Mouse (Mus musculus): ENCODE measurements around the gene Cdk12.
"Not testable (repeated sequence)": the region's sequence is repeated elsewhere in the genome, so short reads cannot be mapped to it uniquely, and the experiment has no call there.

Cdk12 gene

GRCm38 (mm10) chr11:98202641-98203350, at the start of gene Cdk12:
TSS of gene Cdk12 (plus strand) at chr11:98203059.
- peak; percentile 99 for DNase-seq (ENCODE audit: low read depth, low spot score)

- DNase-seq (ENCODE audit: low read depth, low spot score): no peak
Observed at GRCm38 (mm10) chr11:98155094-98155493, 47.8 kb upstream of the Cdk12 start.

GRCm38 (mm10) chr11:98168400-98168799, 34.5 kb upstream of the Cdk12 start:
- DNase-seq (ENCODE audit: low read depth, low spot score): no peak

GRCm38 (mm10) chr11:98182149-98182548, 20.7 kb upstream of the Cdk12 start:
- not testable (repeated sequence) for DNase-seq (ENCODE audit: low read depth, low spot score)

GRCm38 (mm10) chr11:98187640-98188395, 15.0 kb upstream of the Cdk12 start:
- no peak for DNase-seq (ENCODE audit: low read depth, low spot score)

- DNase-seq (ENCODE audit: low read depth, low spot score): no peak
Observed at GRCm38 (mm10) chr11:98190820-98191219, 12.0 kb upstream of the Cdk12 start.

- peak; percentile 99 for DNase-seq (ENCODE audit: low read depth, low spot score)
Observed at GRCm38 (mm10) chr11:98192901-98193805, 9.7 kb upstream of the Cdk12 start, which contains the start of gene Med1. TSS of gene Med1 (minus strand) at chr11:98193293.

GRCm38 (mm10) chr11:98201791-98202640, 843 bp upstream of the Cdk12 start:
- DNase-seq (ENCODE audit: low read depth, low spot score): no peak

- DNase-seq (ENCODE audit: low read depth, low spot score): no peak
Observed at GRCm38 (mm10) chr11:98203351-98203911, 572 bp downstream of the Cdk12 start.

- DNase-seq (ENCODE audit: low read depth, low spot score): no peak
Observed at GRCm38 (mm10) chr11:98203931-98204421, 1.1 kb downstream of the Cdk12 start.

- no peak for DNase-seq (ENCODE audit: low read depth, low spot score)
Observed at GRCm38 (mm10) chr11:98205463-98205862, 2.6 kb downstream of the Cdk12 start.

GRCm38 (mm10) chr11:98206281-98206680, 3.4 kb downstream of the Cdk12 start:
- DNase-seq (ENCODE audit: low read depth, low spot score): not testable (repeated sequence)

GRCm38 (mm10) chr11:98209661-98210060, 6.8 kb downstream of the Cdk12 start:
- DNase-seq (ENCODE audit: low read depth, low spot score): not testable (repeated sequence)

- no peak for DNase-seq (ENCODE audit: low read depth, low spot score)
Observed at GRCm38 (mm10) chr11:98213311-98213710, 10.5 kb downstream of the Cdk12 start.

- no peak for DNase-seq (ENCODE audit: low read depth, low spot score)
Observed at GRCm38 (mm10) chr11:98226349-98226748, 23.5 kb downstream of the Cdk12 start.

- no peak for DNase-seq (ENCODE audit: low read depth, low spot score)
Observed at GRCm38 (mm10) chr11:98238416-98238815, 35.6 kb downstream of the Cdk12 start.

- DNase-seq (ENCODE audit: low read depth, low spot score): no peak
Observed at GRCm38 (mm10) chr11:98238995-98239394, 36.1 kb downstream of the Cdk12 start.

GRCm38 (mm10) chr11:98242910-98243309, 40.1 kb downstream of the Cdk12 start:
- DNase-seq (ENCODE audit: low read depth, low spot score): not testable (repeated sequence)

GRCm38 (mm10) chr11:98244415-98244814, 41.6 kb downstream of the Cdk12 start:
- no peak for DNase-seq (ENCODE audit: low read depth, low spot score)

GRCm38 (mm10) chr11:98247325-98247724, 44.5 kb downstream of the Cdk12 start:
- DNase-seq (ENCODE audit: low read depth, low spot score): no peak

All from WW6 (cell line).